Mouse (Mus musculus): ENCODE data around the gene Prrc2a. TPM values are rescaled to one million over a fixed set of nuclear protein-coding genes. Genes with fewer than 3 reads are reported as not detected.
"Not testable (repeated sequence)": the region's sequence is repeated elsewhere in the genome, so short reads cannot be mapped to it uniquely, and the experiment has no call there.

Prrc2a gene
- polyA plus RNA-seq, 1 experiment from 2014 or later, result 147 TPM

- peak overlapping the region; percentile 65 for H3K4me2 ChIP-seq
- no peak for ATAC-seq (ENCODE audit: insufficient number of reproducible peaks, low FRiP score, low TSS enrichment, low read depth)
- H3K4me3 ChIP-seq, result peak overlapping the region; percentile 67
- H3K9ac ChIP-seq, result 0 out of 2 replicates have a peak overlapping the region, but pooled peaks have one; percentile 76
- no peaks in the 10 kb centered on the region for H3K9me3 ChIP-seq
- WGBS, result 26% methylated on average over 6 of the region's 6 CpGs
- peaks cover 32% of the 10 kb centered on the region for H3K36me3 ChIP-seq
- no peaks in the 10 kb centered on the region for H3K27me3 ChIP-seq
- H3K27ac ChIP-seq, result peak overlapping the region; percentile 90
- peaks cover 42% of the 10 kb centered on the region for H3K4me1 ChIP-seq
Measured at GRCm38 (mm10) chr17:35125578-35125977, 39.1 kb downstream of the Prrc2a start.

- Histone ChIP-seq H3K27me3 (no peaks in the 10 kb centered on the region), H3K4me3 (no peak overlapping the region), H3K36me3 (peaks cover 27% of the 10 kb centered on the region), H3K9me3 (no peaks in the 10 kb centered on the region), H3K4me1 (peaks cover 47% of the 10 kb centered on the region), H3K27ac (peak overlapping the region; percentile 90; the same call in 1 of the 2 replicates), H3K4me2 (peak overlapping the region; percentile 65), H3K9ac (no peak overlapping the region)
- WGBS, result 93% methylated on average over 1 of the region's 1 CpGs
- ATAC-seq (ENCODE audit: insufficient number of reproducible peaks, low FRiP score, low TSS enrichment, low read depth), result no peak
Measured at GRCm38 (mm10) chr17:35125081-35125480, 39.6 kb downstream of the Prrc2a start.

GRCm38 (mm10) chr17:35124261-35124896, 40.3 kb downstream of the Prrc2a start:
- Histone ChIP-seq H3K4me1 (peaks cover 52% of the 10 kb centered on the region), H3K36me3 (peaks cover 26% of the 10 kb centered on the region)
- H3K27ac ChIP-seq; H3K9me3 ChIP-seq; H3K4me2 ChIP-seq; H3K27me3 ChIP-seq; H3K4me3 ChIP-seq; H3K9ac ChIP-seq; ATAC-seq (ENCODE audit: insufficient number of reproducible peaks, low FRiP score, low TSS enrichment, low read depth): not testable (repeated sequence)
- WGBS, result 94% methylated on average over 12 of the region's 12 CpGs

- not testable (repeated sequence) for H3K4me2 ChIP-seq; H3K9ac ChIP-seq; H3K4me3 ChIP-seq; ATAC-seq (ENCODE audit: insufficient number of reproducible peaks, low FRiP score, low TSS enrichment, low read depth); H3K27me3 ChIP-seq; H3K9me3 ChIP-seq; H3K27ac ChIP-seq
- H3K36me3 ChIP-seq, result peaks cover 29% of the 10 kb centered on the region
- H3K4me1 ChIP-seq, result peaks cover 45% of the 10 kb centered on the region
- 91% methylated on average over 9 of the region's 9 CpGs for WGBS
Measured at GRCm38 (mm10) chr17:35123287-35123686, 41.4 kb downstream of the Prrc2a start.

GRCm38 (mm10) chr17:35121871-35122303, 42.8 kb downstream of the Prrc2a start, which contains the start of gene Csnk2b:
Gene Csnk2b, minus strand, starts transcription at chr17:35122053.
- Histone ChIP-seq H3K9me3 (no peaks in the 10 kb centered on the region), H3K27me3 (no peaks in the 10 kb centered on the region), H3K4me3 (peak within 1 kb of the TSS; percentile 87), H3K4me2 (peak within 1 kb of the TSS; percentile 90), H3K27ac (peak within 1 kb of the TSS; percentile 93), H3K9ac (peak within 1 kb of the TSS; percentile 94), H3K4me1 (peaks cover 34% of the 10 kb centered on the region), H3K36me3 (peaks cover 39% of the 10 kb centered on the region)
- ATAC-seq (ENCODE audit: insufficient number of reproducible peaks, low FRiP score, low TSS enrichment, low read depth), result no peak
- WGBS, result under 1% methylated on average over 19 of the region's 19 CpGs

GRCm38 (mm10) chr17:35121143-35121799, 43.4 kb downstream of the Prrc2a start, which contains the start of gene Gpank1:
Gene Gpank1, plus strand, starts transcription at chr17:35121455.
- Histone ChIP-seq H3K36me3 (peaks cover 44% of the 10 kb centered on the region), H3K4me3 (peak within 1 kb of the TSS; percentile 87), H3K27ac (peak within 1 kb of the TSS; percentile 93), H3K4me1 (peaks cover 30% of the 10 kb centered on the region), H3K9me3 (no peaks in the 10 kb centered on the region), H3K9ac (peak within 1 kb of the TSS; percentile 94), H3K4me2 (peak within 1 kb of the TSS; percentile 90), H3K27me3 (no peaks in the 10 kb centered on the region)
- whole genome bisulfite sequencing, result under 1% methylated on average over 50 of the region's 50 CpGs
- peak; percentile 96 for ATAC-seq (ENCODE audit: insufficient number of reproducible peaks, low FRiP score, low TSS enrichment, low read depth)

GRCm38 (mm10) chr17:35120745-35121142, 44.0 kb downstream of the Prrc2a start:
- peaks cover 49% of the 10 kb centered on the region for H3K36me3 ChIP-seq
- no peak for ATAC-seq (ENCODE audit: insufficient number of reproducible peaks, low FRiP score, low TSS enrichment, low read depth)

GRCm38 (mm10) chr17:35115046-35116019, 49.4 kb downstream of the Prrc2a start, which contains the start of gene Ly6g5b:
Gene Ly6g5b, minus strand, starts transcription at chr17:35115428.
- Histone ChIP-seq H3K4me2 (no peak within 1 kb of the TSS), H3K9me3 (no peaks in the 10 kb centered on the region), H3K4me3 (no peak within 1 kb of the TSS), H3K36me3 (peaks cover 55% of the 10 kb centered on the region), H3K9ac (no peak within 1 kb of the TSS), H3K27me3 (no peaks in the 10 kb centered on the region), H3K27ac (no peak within 1 kb of the TSS), H3K4me1 (peaks cover 8% of the 10 kb centered on the region)
- ATAC-seq (ENCODE audit: insufficient number of reproducible peaks, low FRiP score, low TSS enrichment, low read depth), result no peak
- WGBS, result 83% methylated on average over 8 of the region's 8 CpGs

More at GRCm38 (mm10) chr17:35120745-35121142, 44.0 kb downstream of the Prrc2a start:
- Histone ChIP-seq H3K27me3 (no peaks in the 10 kb centered on the region), H3K27ac (peak overlapping the region; percentile 81), H3K4me2 (peak overlapping the region; percentile 87), H3K4me3 (peak overlapping the region; percentile 87), H3K9ac (peak overlapping the region; percentile 94), H3K4me1 (peaks cover 29% of the 10 kb centered on the region), H3K9me3 (no peaks in the 10 kb centered on the region)
- under 1% methylated on average over 33 of the region's 33 CpGs for WGBS

- no peak for ATAC-seq (ENCODE audit: insufficient number of reproducible peaks, low FRiP score, low TSS enrichment, low read depth)
- Histone ChIP-seq H3K27me3 (no peaks in the 10 kb centered on the region), H3K27ac (no peak overlapping the region), H3K9me3 (no peaks in the 10 kb centered on the region), H3K4me2 (no peak overlapping the region), H3K4me1 (no peaks in the 10 kb centered on the region), H3K4me3 (no peak overlapping the region), H3K36me3 (peaks cover 29% of the 10 kb centered on the region), H3K9ac (no peak overlapping the region)
- 81% methylated on average over 9 of the region's 9 CpGs for WGBS
Measured at GRCm38 (mm10) chr17:35111774-35112173, 52.9 kb downstream of the Prrc2a start.

GRCm38 (mm10) chr17:35108097-35108496, 56.6 kb downstream of the Prrc2a start, which contains the start of gene Ly6g5c:
Gene Ly6g5c, plus strand, starts transcription at chr17:35108279.
- 81% methylated on average over 6 of the region's 6 CpGs for WGBS
- ATAC-seq (ENCODE audit: insufficient number of reproducible peaks, low FRiP score, low TSS enrichment, low read depth), result no peak

GRCm38 (mm10) chr17:35106522-35106921, 58.2 kb downstream of the Prrc2a start:
- H3K9ac ChIP-seq, result no peak overlapping the region
- H3K4me3 ChIP-seq, result no peak overlapping the region
- H3K4me2 ChIP-seq, result no peak overlapping the region
- WGBS, result 60% methylated on average over 3 of the region's 3 CpGs
- no peaks in the 10 kb centered on the region for H3K27me3 ChIP-seq
- H3K36me3 ChIP-seq, result peaks cover 28% of the 10 kb centered on the region
- H3K9me3 ChIP-seq, result no peaks in the 10 kb centered on the region
- H3K27ac ChIP-seq, result no peak overlapping the region
- H3K4me1 ChIP-seq, result peaks cover 7% of the 10 kb centered on the region; the same call in 1 of the 2 replicates
- ATAC-seq (ENCODE audit: insufficient number of reproducible peaks, low FRiP score, low TSS enrichment, low read depth), result no peak

More at GRCm38 (mm10) chr17:35108097-35108496, 56.6 kb downstream of the Prrc2a start, which contains the start of gene Ly6g5c:
- Histone ChIP-seq H3K9me3 (no peaks in the 10 kb centered on the region), H3K4me3 (no peak within 1 kb of the TSS), H3K4me1 (peaks cover 7% of the 10 kb centered on the region; the same call in 1 of the 2 replicates), H3K36me3 (peaks cover 13% of the 10 kb centered on the region), H3K9ac (no peak within 1 kb of the TSS), H3K27ac (no peak within 1 kb of the TSS), H3K4me2 (no peak within 1 kb of the TSS), H3K27me3 (no peaks in the 10 kb centered on the region)
